Mouse (Mus musculus) liver, adult (tissue): ENCODE data around the gene Swi5.

ENCODE experiments used
- GATA4 ChIP-seq: IDR thresholded peaks from 2 replicates; pipeline ENCODE4 v1.6.1; 2014; ENCODE audit warnings: mild to moderate bottlenecking, low read length; ENCODE audit not compliant: insufficient replicate concordance

Gene Swi5

DNA sequence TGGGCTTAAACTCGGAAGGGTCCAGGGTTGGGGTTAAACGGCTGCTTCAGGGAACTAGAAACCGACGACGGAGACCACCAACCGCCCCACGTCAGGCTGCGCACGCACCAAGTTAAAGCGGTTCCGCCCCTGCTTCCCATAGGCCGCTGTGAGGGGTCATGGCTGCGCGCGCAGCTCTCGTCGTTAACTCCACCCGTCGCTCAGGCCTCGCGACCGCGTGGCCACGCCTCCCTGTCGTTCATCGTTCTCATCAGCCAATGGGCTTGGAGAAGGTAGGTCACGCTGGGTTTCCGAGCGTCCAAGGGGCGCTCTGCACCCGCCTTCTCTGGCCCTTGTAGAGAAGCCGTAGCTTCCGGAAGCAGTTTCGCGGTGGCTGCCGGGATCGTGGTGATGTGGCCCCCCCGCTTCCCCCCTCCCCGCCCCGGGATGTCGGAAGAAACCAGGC is at the start of gene Swi5:
Gene Swi5, minus strand, starts transcription at position 153 of the 445 bp plus-strand sequence.
- TF ChIP-seq GATA4: no peak

DNA sequence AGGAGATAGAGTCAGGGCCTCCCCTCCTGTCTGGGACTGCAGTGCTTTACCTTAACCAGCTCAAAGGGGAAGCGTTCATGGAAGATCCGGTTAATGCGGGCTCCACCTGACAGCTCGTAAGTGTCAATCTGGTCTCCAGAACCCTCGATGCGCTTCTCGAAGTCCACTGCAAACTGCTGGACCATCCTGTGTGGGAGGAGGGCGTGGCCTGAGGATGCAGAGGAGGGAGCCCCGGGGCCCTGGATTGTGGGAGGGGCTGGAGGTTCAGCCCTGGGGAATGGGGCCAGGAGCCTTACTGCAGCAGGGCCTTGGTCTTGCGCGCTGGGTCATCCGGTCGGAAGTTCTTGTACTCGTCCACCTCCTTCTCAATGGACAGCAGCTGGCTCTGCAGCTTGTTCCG is 48.0 kb upstream of the Swi5 start:
- TF ChIP-seq GATA4: no peak

DNA sequence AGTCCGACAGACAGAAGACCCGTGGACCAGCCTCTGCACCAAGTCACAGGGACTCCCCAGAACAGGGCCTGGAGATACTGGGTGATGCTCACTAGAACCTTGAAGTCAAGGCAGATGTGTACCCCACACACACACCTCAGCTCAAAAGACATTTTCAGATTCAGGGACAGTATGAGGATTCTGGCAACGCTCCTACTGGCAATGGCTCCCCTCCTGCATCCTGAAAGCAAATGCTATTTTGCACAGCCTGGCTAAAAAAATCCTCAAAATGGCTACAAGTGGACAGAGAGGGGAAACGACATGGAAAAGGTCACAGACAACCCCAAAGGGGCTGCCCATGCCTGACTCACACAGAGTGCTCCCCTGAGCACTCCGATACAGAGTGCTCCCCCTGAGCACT is 44.3 kb upstream of the Swi5 start:
- TF ChIP-seq GATA4: no peak

DNA sequence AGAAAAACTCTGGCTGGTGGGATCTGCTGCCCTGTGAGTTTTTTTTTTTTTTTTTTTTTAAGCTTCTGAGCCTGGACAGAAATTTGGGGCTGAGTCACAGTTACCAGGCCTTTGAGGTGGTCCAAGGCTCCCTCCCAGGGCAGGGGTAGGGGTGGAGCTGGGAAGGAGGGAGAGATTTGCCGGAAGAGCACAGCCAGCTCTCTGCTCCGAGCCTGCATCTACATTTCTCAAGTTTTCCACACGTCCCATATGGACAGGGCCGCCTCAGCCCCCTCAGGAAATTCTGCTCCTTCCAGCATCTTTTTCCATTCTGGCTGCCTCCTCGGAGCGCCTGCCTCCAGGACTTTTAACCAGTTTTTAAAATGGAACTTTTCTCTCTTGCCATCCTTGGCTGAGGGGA is 41.7 kb upstream of the Swi5 start:
- TF ChIP-seq GATA4: no peak

DNA sequence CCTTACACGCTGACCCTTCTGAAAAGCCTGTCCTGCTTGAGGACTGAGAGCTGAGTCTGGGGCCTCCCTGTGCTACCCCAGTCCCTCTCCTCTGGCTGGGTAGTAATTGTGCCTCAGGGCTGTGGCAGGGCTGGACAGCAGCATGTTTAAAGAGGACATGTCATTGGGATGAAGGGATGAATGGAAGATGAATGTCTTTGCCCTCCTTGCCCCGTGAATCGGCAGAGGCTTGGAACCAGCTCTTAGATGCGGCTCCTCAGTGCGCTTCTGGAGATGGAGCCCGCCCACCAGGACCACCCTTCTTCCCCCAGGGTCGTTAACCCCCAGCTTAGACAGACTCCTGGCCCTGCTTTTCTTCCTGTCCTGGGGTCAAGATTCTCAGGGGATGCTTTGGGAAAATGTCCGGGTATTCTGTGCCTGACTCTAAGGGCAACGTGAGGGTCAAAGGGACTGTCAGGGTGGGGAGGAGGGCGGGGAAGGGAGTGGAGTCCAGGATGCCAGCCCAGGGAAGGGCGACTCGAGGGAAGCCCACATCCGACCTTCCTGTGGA is 41.1 kb upstream of the Swi5 start:
- TF ChIP-seq GATA4: no peak

DNA sequence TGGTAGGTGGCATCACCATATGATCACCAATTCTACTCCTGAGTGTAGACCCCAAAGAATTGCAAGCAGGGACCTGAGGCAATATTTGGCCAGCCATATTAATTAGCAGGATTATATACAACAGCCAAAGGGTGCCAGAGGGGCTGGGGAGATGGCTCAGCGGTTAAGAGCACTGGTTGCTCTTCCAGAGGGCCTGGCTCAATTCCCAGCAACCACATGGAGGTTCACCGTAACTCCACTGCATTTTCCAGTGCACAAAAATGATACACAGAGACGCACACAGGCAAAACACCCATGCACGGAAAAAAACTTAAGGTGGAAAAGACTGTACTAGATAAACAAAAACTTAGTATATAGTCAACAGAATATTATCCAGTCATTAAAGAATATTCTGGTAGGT is 39.3 kb upstream of the Swi5 start:
- TF ChIP-seq GATA4: no peak

DNA sequence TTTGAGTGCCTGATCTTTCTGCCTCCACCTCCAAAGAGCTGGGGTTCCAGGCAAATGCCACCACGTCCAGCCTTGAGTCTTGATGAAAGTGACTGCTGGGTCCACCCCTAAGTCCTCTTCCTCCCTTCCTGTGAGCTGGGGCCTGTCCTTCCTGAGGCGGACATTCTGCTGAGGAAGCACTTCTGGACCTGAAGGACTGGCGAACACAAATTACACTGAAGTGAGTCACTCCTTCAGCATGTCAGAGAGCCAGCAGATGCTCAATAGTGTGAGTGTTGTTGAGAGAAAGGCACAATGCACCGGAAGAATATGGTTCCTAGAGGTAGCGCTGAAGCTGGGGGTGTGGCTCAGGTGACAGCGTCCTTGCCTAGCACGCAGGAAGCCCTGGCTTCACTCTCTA is 37.5 kb upstream of the Swi5 start:
- no peak for TF ChIP-seq GATA4

DNA sequence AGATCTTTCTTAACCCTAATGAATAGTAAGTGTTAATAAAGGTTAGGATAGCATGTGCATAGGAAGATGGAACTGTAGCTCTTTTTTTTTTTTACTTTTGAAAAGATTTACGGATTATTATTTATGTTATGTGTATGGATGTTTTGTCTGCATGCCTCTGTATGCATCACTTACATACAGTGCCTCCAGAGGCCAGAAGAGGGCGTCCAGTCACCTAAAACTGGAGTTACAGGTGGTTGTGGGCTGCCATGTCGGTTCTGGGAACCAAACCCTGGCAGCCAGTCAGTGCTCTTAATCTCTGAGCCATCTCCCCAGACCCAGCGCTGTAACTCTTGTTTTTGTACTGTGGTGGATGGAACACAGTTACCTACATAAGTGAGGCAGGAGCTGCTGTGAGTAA is 36.4 kb upstream of the Swi5 start:
- no peak for TF ChIP-seq GATA4

DNA sequence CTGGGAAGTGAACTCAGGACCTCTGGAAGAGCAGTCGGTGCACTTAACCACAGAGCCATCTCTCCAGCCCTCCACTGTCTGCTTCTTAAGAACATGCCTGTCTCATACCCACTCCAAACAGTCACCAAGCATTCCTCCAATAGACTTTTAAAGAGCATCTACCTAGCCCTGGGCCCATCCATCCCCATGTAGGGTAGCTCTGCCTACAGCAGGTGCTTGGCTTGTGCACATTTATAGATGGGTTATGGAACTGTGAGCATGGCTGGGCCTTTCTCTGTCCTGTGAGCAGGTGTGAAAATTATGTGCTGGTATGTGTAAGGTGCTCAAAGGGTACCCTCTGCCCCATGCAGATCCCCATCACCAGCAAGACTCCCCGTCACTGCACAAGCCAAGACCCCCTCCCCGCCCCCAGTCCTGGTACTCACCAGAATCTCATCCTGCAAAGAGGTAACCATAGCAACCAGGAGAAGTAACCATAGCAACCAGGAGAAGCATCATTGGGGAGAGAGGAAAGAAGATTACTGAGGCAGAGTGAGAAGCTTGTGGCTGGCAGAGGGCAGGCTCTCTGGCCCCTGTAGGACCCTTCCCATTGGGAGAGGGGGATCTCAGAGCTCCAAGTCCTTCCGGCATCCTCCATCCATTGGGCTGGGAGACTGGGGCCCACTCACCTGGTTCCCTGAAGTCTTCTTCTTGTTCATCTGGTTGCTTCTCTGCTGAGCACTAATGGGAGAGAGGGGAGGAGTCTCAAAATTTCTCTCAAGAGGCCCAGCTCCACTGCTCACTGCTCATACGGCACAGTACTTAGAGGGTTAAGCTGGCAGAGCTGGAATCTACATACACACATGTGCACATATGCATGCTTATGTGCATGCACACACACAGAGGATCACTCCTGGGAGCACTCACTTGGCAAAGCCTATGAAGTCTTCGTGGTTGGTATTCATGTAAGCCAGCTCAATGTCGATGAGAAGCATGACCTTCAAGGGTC is 35.2 kb upstream of the Swi5 start:
- no peak for TF ChIP-seq GATA4

DNA sequence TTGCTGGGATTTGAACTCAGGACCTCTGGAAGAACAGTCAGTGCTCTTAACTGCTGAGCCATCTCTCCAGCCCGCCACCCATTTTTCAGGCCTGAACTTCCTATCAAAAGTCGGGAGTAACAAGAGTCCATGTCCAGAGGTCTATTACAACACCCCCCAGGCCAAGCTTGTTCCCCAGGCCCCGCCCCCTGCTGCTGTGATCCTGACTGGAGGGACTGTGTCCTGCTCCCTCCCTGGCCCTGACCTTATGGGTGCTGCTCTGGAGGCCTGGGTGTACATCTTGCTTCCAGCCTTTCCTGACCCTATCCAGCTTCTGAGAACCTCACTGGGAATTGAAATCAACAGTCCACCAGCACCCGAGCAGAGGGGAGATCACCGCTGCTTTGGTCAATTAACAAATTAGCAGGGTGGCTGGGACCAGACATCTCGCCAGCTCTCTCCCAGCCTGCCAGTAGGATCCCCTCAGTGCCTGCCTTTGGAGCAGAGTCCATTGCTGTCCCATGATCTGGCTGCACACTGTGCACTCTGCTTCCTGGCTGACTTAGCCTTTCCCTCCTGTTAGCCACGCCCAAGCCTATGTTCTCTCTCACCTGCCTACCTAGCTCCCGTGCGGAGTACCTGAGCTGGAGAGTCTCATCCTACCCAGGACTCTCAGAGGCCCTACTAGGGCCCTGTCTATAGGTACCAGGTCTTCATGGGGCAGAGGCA is 33.9 kb upstream of the Swi5 start:
- no peak for TF ChIP-seq GATA4

DNA sequence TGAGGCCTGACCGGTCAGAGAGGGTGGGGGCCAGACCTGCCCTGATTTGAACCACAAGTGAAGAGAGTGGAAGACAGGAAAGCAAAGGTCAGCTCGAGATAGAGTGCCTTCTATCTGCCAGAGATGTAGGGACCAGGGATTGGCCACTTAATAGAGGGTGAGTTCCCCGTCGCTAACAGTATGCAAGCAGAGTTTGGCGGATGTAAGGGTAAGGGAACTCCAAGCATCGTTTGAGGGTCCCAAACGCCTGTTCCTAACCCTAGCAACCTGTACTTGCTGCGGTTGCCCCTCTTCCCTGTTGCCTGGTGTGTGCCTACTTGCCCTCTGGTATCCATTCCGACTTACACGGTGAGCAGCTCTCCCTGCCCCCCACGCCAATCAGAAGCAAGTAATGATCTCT is 32.8 kb upstream of the Swi5 start:
- TF ChIP-seq GATA4: no peak

DNA sequence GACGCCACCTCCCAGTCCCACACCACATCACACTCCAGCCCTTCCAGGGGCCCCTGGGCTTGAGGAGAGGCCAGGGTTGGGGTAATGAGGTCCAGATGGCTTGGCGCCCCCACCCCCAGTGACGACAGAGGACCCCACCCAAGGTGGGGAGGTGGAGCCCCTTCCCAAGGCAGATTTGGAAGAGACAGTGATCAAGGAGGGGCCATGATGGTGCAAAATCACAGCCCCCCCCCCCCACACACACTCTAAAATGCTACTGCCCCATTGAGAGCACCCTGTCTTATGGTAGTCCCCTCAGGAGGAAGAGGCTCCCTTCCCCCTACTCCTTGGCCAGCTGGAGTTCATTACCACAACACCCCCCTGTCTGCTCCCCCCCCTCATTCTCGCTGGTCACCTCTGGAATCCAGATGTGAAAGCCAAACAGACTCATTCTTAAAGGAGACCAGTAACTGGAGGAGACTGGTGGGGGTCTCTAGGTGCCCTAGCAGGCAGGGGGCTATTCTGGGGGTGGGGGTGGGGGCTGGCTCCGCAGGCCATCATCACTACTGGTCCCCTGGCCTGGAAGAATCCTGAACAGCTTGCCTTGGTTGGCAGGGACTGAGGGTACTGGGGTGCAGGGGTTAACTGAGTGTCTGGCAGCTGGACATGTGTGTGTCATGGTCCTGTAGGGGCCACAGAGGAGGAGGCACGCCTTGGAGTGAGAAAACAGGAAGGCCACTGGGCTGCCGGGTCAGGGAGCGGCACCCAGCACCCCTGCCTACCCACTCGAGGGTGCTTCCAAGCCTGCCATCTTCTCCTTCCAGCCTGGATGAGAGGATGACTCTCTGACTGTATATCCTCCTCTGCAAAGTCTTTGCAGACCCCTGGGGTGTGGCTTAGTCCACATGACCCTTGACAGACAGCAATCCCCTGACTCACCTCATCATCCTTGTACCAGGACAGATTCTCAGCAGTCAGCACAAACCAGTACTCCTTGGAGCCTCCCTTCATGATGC is 32.0 kb upstream of the Swi5 start:
- TF ChIP-seq GATA4: no peak

DNA sequence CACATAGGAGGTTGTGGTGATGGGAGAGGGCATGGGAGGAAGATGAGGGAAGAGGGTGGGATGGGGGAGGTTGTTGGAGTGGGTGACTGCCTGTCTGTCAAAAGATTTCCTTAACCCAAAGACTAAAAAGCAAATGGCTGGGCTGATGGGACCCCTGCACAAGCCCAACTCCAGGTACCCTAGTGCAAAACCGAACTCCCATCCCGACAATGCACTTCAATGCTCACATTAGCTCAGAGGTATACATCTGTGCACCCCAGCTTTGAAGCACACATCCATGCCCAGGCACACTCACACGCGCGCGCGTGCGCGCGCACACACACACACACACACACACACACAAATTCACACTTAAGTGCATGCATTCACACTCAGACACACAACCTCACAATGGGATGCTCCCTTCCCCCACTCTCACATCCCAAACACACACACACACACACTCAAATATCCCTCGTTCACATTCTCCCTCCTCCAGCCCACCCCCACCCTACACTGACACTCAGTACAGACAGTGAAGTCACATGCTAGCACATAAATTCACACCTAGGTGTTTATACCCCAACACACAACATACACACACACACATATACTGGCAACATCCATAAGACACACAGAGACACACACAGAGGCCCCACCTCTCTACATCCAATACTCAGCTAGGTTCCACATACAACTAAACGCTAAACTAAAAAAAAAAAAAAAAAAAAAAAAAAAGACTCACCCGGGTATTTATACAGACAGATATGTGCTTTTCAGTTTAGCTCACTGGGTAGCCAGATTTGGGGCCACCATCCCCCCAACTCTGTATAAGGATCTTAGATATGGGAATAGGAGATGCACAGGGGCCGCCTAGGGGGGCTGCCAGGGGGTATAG is 31.1 kb upstream of the Swi5 start:
- TF ChIP-seq GATA4: no peak

DNA sequence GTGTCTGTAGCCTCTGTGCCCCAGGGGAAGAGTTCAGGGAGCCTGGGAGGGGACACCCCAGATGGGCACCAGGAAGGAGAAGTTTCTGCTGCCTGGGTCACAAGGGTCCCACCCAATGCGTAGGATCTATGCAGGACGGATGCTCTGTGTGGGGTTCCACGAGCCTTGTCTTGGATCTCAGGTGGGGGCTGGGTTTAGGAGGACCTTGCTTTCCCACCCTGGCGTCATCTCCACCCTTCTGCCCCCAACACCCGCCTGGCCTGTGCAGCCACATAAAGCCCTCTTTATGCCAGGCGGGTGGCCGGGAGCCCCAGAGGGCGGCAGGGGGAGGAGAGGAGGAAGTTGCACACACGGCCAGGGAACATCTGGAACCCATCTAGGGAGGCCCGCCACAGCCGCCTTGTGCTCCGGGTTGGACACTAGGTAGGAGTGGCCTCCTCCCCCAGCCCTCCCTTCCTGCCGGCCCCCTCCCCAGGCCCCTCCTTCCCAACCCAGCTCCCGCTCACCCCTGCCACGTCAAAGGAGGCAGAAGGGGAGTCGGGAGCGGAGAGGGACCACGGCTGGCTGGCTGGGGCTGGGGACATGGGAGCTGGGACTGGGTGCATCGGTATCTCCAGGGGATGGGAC is 30.0 kb upstream of the Swi5 start:
- TF ChIP-seq GATA4: no peak
